Mouse (Mus musculus) right cerebral cortex, postnatal 36 days (tissue): ENCODE measurements around the gene Rnf43.
A peak's percentile ranks its signal among the peaks of the same experiment; 100 is the strongest.

Experiments
- DNase-seq, 2 experiments: peaks; one replicate each; pipeline ENCODE4 v3.0.0; 2022; ENCODE audit warnings: low spot score in 2 of 2, mixed read lengths in 1 of 2

The Rnf43 gene

GRCm38 (mm10) chr11:87677756-87678155 lies 15.2 kb downstream of the Rnf43 start:
- no peak for DNase-seq

DNA sequence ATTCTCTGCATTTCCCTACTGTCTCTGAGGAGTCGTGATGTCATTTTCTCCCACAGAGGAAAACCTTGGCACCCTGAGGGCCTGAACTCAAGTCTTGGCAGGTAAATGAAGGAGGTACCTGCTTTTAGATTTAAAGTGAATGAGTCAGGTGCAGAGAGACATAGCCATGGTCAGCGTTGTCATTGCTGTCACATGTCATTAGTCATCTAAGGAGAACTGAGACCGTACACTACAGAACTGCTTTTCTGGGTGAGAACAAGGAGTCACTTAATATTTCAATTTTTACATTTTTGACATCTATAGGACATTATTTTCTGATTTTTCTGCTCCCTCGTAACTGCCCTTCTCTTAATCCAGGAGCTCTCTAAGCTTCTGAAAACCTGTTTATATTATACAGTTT lies 16.0 kb downstream of the Rnf43 start:
- DNase-seq: no peak

- no peak for DNase-seq
These were observed 16.5 kb downstream of the Rnf43 start for GRCm38 (mm10) chr11:87678976-87679375.

DNA sequence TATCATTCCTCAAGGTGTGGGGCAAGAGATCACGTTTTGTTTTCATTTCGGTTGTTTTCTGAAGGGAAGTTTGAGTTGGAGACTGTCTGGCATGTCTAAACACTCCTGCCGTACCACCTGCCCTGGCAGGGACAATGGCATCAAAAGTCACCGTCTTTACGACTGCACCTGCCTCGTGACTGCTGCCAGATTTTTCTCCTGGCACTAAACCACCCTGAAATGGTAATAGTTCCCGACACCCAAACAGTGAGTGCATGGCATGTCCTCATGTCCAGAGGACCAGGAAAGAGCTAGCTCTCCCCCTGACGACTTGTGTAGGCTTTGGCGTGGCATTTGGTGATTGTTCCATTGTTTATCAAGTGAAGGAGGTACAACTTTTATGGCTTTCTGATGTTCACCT lies 18.3 kb downstream of the Rnf43 start:
- no peak for DNase-seq

DNA sequence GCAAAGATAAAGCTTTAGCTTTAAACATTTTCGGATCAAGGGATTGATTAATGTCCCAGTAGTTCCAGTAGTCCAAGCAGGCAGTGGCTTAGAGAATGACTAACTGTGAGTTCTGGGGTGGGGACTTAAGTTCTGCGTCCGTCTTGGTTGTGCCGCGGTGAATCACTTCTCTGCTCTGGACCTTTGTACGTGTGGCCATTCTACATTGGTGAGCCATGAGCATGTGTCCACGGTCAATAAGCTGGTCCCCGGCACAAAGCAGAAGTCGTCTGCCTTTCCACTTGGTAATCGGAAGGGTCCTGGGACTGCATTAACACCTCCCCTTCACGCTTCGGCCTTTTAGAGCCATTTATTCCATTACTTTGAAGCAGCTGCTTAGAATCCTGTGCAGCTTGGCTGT lies 19.6 kb downstream of the Rnf43 start:
- no peak for DNase-seq

GRCm38 (mm10) chr11:87682838-87683571 lies 20.5 kb downstream of the Rnf43 start:
- no peak for DNase-seq

DNA sequence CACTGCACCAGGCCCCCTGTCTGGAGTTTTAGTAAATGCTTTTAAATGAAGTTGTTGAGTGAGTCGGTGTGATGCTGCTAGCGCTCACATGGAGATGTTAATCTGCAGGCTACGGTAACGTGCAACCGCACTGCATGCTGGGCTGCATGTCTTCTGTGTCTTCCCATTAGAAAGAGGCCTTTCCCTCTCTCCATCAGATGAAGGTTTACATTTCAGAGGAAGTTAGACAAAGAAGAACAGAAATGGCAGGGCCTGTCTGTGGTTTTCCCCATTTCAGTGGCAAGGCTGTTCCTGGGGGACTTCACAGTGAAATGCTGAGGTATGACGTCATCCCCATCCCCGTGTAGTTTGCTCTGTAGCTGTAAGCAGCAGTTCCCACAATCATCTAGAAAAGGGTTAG lies 23.9 kb downstream of the Rnf43 start:
- no peak for DNase-seq

GRCm38 (mm10) chr11:87687246-87688225 lies 25.0 kb downstream of the Rnf43 start:
- DNase-seq: peak in 1 of 2 experiments; percentile 10

- DNase-seq: no peak
These were observed 26.1 kb downstream of the Rnf43 start for GRCm38 (mm10) chr11:87688478-87689203.

GRCm38 (mm10) chr11:87689402-87689808 lies 26.9 kb downstream of the Rnf43 start:
- DNase-seq: no peak

- DNase-seq: no peak
These were observed 27.7 kb downstream of the Rnf43 start for GRCm38 (mm10) chr11:87690054-87690740.

GRCm38 (mm10) chr11:87697131-87697682 lies 34.7 kb downstream of the Rnf43 start:
- DNase-seq: no peak

DNA sequence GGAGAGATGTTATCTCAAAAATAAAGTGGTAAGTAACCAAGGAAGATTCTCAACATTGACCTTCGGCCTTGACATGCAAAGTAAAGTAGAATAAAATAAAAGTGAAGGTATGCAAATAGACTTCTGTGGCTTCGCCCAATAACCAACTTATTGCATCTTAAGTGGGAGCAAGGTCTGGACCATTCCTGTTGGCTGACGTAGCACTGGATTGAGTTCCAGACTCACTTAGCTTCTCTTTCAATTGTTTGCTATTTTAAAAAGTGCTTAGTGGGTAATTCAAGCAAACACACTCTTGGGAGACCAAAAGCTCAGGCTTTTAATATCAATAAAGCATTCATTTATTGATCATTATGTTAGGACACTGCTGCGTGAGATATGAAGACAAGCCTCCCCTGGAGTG lies 35.6 kb downstream of the Rnf43 start:
- DNase-seq: no peak

DNA sequence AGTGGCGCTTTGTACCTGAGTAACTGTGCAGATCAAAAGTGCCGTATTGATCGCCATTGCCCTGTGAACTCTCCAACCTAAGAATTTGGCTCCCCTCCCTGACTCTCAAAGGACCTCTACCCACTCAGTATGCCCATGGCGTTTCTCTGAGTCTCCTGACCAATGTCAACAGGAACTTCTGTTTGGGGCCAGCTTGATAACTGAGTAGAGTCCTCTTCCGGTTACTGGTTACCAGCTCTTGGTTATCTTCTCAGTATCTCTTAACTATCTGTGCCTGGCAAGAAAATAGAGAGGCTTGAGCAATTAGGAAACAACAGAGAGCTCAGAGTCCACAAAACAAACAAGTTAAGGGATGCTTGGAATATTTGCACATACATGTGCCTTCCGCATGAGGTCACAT lies 38.6 kb downstream of the Rnf43 start:
- no peak for DNase-seq

DNA sequence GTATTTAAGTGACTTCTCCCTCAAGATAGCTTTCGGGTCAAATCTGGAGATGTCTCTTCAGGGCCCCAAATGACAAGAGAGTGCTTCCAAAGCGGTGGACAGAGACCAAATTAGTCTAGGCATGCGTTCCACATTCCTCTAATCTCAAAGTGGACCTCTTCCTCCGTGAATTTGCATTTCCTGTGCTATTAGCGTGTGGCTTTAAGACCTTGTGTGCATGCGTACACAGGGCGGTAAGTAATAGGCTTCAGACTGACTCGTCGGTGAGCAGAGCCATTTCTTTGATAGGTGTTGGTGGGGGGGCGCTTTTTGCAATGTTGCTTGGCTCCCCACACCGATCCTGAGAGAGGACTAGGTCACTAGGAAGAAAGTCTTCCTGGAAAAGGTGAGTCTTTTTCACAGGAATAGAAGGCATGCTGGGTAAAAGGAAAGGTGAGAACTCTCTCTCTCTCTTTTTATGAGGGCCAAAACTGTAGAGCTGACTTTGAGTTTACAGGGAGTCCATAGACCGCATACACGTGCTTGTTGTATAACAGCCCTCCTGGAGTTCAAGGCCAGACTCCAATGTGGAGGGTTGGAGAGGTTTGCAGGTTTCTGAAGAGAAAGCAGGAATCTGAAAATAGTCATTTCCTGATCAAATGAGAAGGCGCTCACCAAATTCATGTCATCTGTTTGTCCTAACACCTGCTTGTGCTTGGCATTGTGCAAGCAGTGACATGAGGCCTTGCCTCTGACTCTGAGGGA lies 39.5 kb downstream of the Rnf43 start:
- DNase-seq: no peak

GRCm38 (mm10) chr11:87703654-87704053 lies 41.1 kb downstream of the Rnf43 start:
- no peak for DNase-seq

DNA sequence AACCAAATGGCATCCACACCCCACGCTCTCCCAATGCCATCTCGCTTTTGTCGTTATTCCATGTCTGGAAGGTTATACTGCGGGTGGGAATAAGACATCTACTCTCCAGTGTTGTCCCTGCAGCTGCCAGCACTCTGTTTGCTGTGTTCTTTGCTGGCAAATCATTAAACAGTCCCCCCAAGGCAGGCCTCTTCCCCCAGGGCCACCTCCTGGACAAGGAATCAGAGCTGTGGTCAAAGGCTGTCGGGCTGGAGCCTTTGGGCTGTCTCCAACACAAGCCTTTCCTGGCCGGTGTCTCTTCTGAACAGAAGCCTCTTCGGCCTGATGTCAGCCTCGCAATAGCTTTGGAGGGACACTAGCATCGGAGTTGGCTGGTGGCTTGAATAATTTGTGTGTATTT lies 41.8 kb downstream of the Rnf43 start:
- DNase-seq: no peak

- no peak for DNase-seq
These were observed 45.0 kb downstream of the Rnf43 start for GRCm38 (mm10) chr11:87707570-87707969.

DNA sequence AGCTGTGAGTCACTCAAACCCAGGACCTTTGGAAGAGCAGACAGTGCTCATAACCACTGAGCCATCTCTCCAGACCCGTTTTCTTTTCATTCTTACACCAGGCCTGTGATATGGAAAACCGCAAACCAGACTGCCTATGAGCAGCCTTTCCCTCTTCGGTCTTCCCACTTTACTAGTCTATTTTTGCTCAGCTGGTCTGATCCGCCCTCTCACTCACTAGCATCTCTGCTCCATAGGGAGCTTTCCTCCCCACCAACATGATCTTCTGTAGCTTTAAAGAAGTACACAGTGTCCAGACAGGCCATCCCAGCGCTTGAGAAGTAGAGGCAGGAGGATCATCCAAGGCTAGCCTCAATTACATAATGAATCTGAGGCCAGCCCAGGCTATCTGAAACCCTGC lies 46.5 kb downstream of the Rnf43 start:
- DNase-seq: no peak

GRCm38 (mm10) chr11:87709513-87710261 lies 47.2 kb downstream of the Rnf43 start:
- no peak for DNase-seq
